Mouse (Mus musculus) embryo, embryonic 10 days (tissue): ENCODE data around the gene Entpd5.
A peak's percentile ranks its signal among the peaks of the same experiment; 100 is the strongest.
"Not testable (repeated sequence)": the region's sequence is repeated elsewhere in the genome, so short reads cannot be mapped to it uniquely, and the experiment has no call there.

Experiments
- DNase-seq: peaks from one replicate; pipeline ENCODE4 v3.0.0-alpha.2; 2015; ENCODE audit warnings: low spot score

Gene Entpd5

GRCm38 (mm10) chr12:84399135-84399534 lies 9.7 kb downstream of the Entpd5 start:
- no peak for DNase-seq

GRCm38 (mm10) chr12:84398629-84399028 lies 10.2 kb downstream of the Entpd5 start:
- no peak for DNase-seq

GRCm38 (mm10) chr12:84397685-84398084 lies 11.1 kb downstream of the Entpd5 start:
- DNase-seq, result no peak

- no peak for DNase-seq
Observed at GRCm38 (mm10) chr12:84396947-84397679, 11.7 kb downstream of the Entpd5 start.

- DNase-seq, result no peak
Observed at GRCm38 (mm10) chr12:84393847-84394246, 15.0 kb downstream of the Entpd5 start.

- DNase-seq, result no peak
Observed at GRCm38 (mm10) chr12:84392681-84393080, 16.1 kb downstream of the Entpd5 start.

GRCm38 (mm10) chr12:84390336-84390735 lies 18.5 kb downstream of the Entpd5 start:
- no peak for DNase-seq

GRCm38 (mm10) chr12:84388774-84389400 lies 19.9 kb downstream of the Entpd5 start:
- no peak for DNase-seq

GRCm38 (mm10) chr12:84388097-84388496 lies 20.7 kb downstream of the Entpd5 start:
- no peak for DNase-seq

- no peak for DNase-seq
Observed at GRCm38 (mm10) chr12:84385408-84385807, 23.4 kb downstream of the Entpd5 start.

GRCm38 (mm10) chr12:84384644-84385081 lies 24.2 kb downstream of the Entpd5 start:
- no peak for DNase-seq

- no peak for DNase-seq
Observed at GRCm38 (mm10) chr12:84382369-84382768, 26.5 kb downstream of the Entpd5 start.

GRCm38 (mm10) chr12:84373831-84374481 lies 34.9 kb downstream of the Entpd5 start:
- DNase-seq, result no peak

GRCm38 (mm10) chr12:84371647-84372046 lies 37.2 kb downstream of the Entpd5 start:
- DNase-seq, result no peak

GRCm38 (mm10) chr12:84366971-84367370 lies 41.9 kb downstream of the Entpd5 start:
- DNase-seq, result no peak

- DNase-seq, result no peak
Observed at GRCm38 (mm10) chr12:84365137-84365536, 43.7 kb downstream of the Entpd5 start.

GRCm38 (mm10) chr12:84364291-84364690 lies 44.5 kb downstream of the Entpd5 start:
- no peak for DNase-seq

GRCm38 (mm10) chr12:84362872-84363271 lies 46.0 kb downstream of the Entpd5 start:
- DNase-seq, result no peak

GRCm38 (mm10) chr12:84361555-84362489 lies 47.0 kb downstream of the Entpd5 start, which contains the start of the genes Coq6 and Fam161b:
Gene Coq6, plus strand, starts transcription at chr12:84361657.
Gene Fam161b, minus strand, starts transcription at chr12:84361833.
- peak; percentile 98 for DNase-seq

- not testable (repeated sequence) for DNase-seq
Observed at GRCm38 (mm10) chr12:84358699-84359098, 50.1 kb downstream of the Entpd5 start.

GRCm38 (mm10) chr12:84347192-84347591 lies 61.6 kb downstream of the Entpd5 start:
- DNase-seq, result peak; percentile 73
